Mouse (Mus musculus) MEL (cell line): ENCODE data around the gene Fam193b. TPM values are rescaled to one million over a fixed set of nuclear protein-coding genes. Genes with fewer than 3 reads are reported as not detected.
A peak's percentile ranks its signal among the peaks of the same experiment; 100 is the strongest.

Source experiments
- DNase-seq: peaks from one replicate; pipeline ENCODE4 v3.0.0; 2011; ENCODE audit warnings: low read depth, low spot score
- H3K27ac ChIP-seq: 2 replicates; pipeline ENCODE4 v1.5.1; 2012; ENCODE audit warnings: low read depth, mild to moderate bottlenecking, control low read depth, low read length, moderate library complexity; ENCODE audit not compliant: control insufficient read depth
- H3K27me3 ChIP-seq, 2 experiments: fragments of 150-350 bp in 1 of 2; sonication (generic) in 1 of 2; 2 replicates each; pipeline ENCODE4 v1.6.1; 2012; ENCODE audit warnings: low read length in 2 of 2, mild to moderate bottlenecking in 2 of 2, improper control_type of control experiment in 1 of 2, moderate library complexity in 1 of 2; ENCODE audit not compliant: insufficient read depth in 2 of 2, control insufficient read depth in 1 of 2
- H3K36me3 ChIP-seq, 2 experiments: 2 replicates each; pipeline ENCODE4 v1.6.1; 2012 to 2014; ENCODE audit warnings: low read length in 2 of 2, improper control_type of control experiment in 1 of 2, inconsistent platforms in 1 of 2, mild to moderate bottlenecking in 1 of 2; ENCODE audit not compliant: insufficient read depth in 2 of 2, control insufficient read depth in 1 of 2
- H3K4me1 ChIP-seq, 2 experiments: fragments of 150-350 bp in 1 of 2; sonication (generic) in 1 of 2; 2 replicates each; pipeline ENCODE4 v1.6.1; 2012; ENCODE audit warnings: low read length in 2 of 2, improper control_type of control experiment in 1 of 2, mild to moderate bottlenecking in 1 of 2; ENCODE audit not compliant: insufficient read depth in 2 of 2, control insufficient read depth in 1 of 2
- H3K4me3 ChIP-seq, 2 experiments: fragments of 150-350 bp in 1 of 2; sonication (generic) in 1 of 2; 2 replicates each; pipeline ENCODE4 v1.5.1; 2012; ENCODE audit warnings: low read depth in 2 of 2, low read length in 2 of 2, mild to moderate bottlenecking in 2 of 2, moderate library complexity in 2 of 2, control low read depth in 1 of 2, improper control_type of control experiment in 1 of 2; ENCODE audit not compliant: control insufficient read depth in 1 of 2, insufficient read depth in 1 of 2
- H3K79me2 ChIP-seq: 2 replicates; pipeline ENCODE4 v1.6.1; 2012; ENCODE audit warnings: mild to moderate bottlenecking, low read length, moderate library complexity; ENCODE audit not compliant: control insufficient read depth, poor library complexity, insufficient read depth
- H3K9ac ChIP-seq: 2 replicates; pipeline ENCODE4 v1.6.1; 2012; ENCODE audit warnings: low read depth, mild to moderate bottlenecking, control low read depth, low read length, moderate library complexity; ENCODE audit not compliant: control insufficient read depth, poor library complexity, severe bottlenecking
- H3K9me3 ChIP-seq: fragments of 150-350 bp; sonication (generic); replicated peaks from 2 replicates; pipeline ENCODE4 v1.6.1; 2012; ENCODE audit warnings: mild to moderate bottlenecking, low read length, improper control_type of control experiment, moderate library complexity; ENCODE audit not compliant: insufficient read depth
- CHD2 ChIP-seq: IDR thresholded peaks from 2 replicates; pipeline ENCODE4 v1.6.1; 2011; ENCODE audit warnings: low read length, improper control_type of control experiment
- CTCF ChIP-seq, 3 experiments: IDR thresholded peaks in 2 of 3; conservative IDR thresholded peaks in 1 of 3; 2 replicates each; pipeline ENCODE4 v1.5.1; 2011 to 2012; ENCODE audit warnings: low read length in 3 of 3, low read depth in 2 of 3, mild to moderate bottlenecking in 2 of 3, improper control_type of control experiment in 1 of 3, inconsistent platforms in 1 of 3, mixed read lengths in 1 of 3, moderate library complexity in 1 of 3; ENCODE audit not compliant: control insufficient read depth in 1 of 3, insufficient read depth in 1 of 3, poor library complexity in 1 of 3, severe bottlenecking in 1 of 3
- ELF1 ChIP-seq: IDR thresholded peaks from 2 replicates; pipeline ENCODE4 v1.6.1; 2014; ENCODE audit warnings: low read depth, mild to moderate bottlenecking, inconsistent platforms, low read length, improper control_type of control experiment, moderate library complexity
- EP300 ChIP-seq, 2 experiments: IDR thresholded peaks; 2 replicates each; pipeline ENCODE4 v1.6.1; 2011; ENCODE audit warnings: improper control_type of control experiment in 2 of 2, low read length in 2 of 2, low read depth in 1 of 2, mild to moderate bottlenecking in 1 of 2
- ETS1 ChIP-seq: IDR thresholded peaks from 2 replicates; pipeline ENCODE4 v1.6.1; 2012; ENCODE audit warnings: low read depth, mild to moderate bottlenecking, inconsistent platforms, low read length, improper control_type of control experiment, moderate library complexity
- GABPA ChIP-seq: IDR thresholded peaks from 2 replicates; pipeline ENCODE4 v1.6.1; 2012; ENCODE audit warnings: low read depth, mild to moderate bottlenecking, inconsistent platforms, low read length, improper control_type of control experiment, moderate library complexity
- GATA1 ChIP-seq: IDR thresholded peaks from 2 replicates; pipeline ENCODE4 v1.6.1; 2011; ENCODE audit warnings: low read depth, low read length, improper control_type of control experiment
- HCFC1 ChIP-seq: IDR thresholded peaks from 2 replicates; pipeline ENCODE4 v1.6.1; 2012; ENCODE audit warnings: low read depth, mild to moderate bottlenecking, inconsistent platforms, low read length, improper control_type of control experiment, moderate library complexity
- KAT2A ChIP-seq: conservative IDR thresholded peaks from 2 replicates; pipeline ENCODE4 v1.6.1; 2012; ENCODE audit warnings: low read depth, low read length, improper control_type of control experiment, inconsistent platforms
- MAFK ChIP-seq: IDR thresholded peaks from 2 replicates; pipeline ENCODE4 v1.6.1; 2011; ENCODE audit warnings: low read depth, mild to moderate bottlenecking, low read length, improper control_type of control experiment, borderline replicate concordance
- MAZ ChIP-seq: IDR thresholded peaks from 2 replicates; pipeline ENCODE4 v1.6.1; 2012; ENCODE audit warnings: low read depth, mild to moderate bottlenecking, inconsistent platforms, low read length, improper control_type of control experiment
- MEF2A ChIP-seq: IDR thresholded peaks from 2 replicates; pipeline ENCODE4 v1.6.1; 2014; ENCODE audit warnings: low read depth, mild to moderate bottlenecking, inconsistent platforms, low read length, improper control_type of control experiment; ENCODE audit not compliant: poor library complexity, insufficient replicate concordance, severe bottlenecking; ENCODE audit errors: extremely low read depth
- MXI1 ChIP-seq: IDR thresholded peaks from 2 replicates; pipeline ENCODE4 v1.6.1; 2011; ENCODE audit warnings: mild to moderate bottlenecking, low read depth, low read length, improper control_type of control experiment
- MYB ChIP-seq: IDR thresholded peaks from 2 replicates; pipeline ENCODE4 v1.6.1; 2011; ENCODE audit warnings: mild to moderate bottlenecking, low read depth, low read length, improper control_type of control experiment
- MYC ChIP-seq: IDR thresholded peaks from 2 replicates; pipeline ENCODE4 v1.6.1; 2011; ENCODE audit warnings: low read depth, mild to moderate bottlenecking, low read length, improper control_type of control experiment, moderate library complexity
- NRF1 ChIP-seq: IDR thresholded peaks from 2 replicates; pipeline ENCODE4 v1.6.1; 2014; ENCODE audit warnings: low read depth, mild to moderate bottlenecking, inconsistent platforms, low read length, improper control_type of control experiment, moderate library complexity; ENCODE audit not compliant: poor library complexity, insufficient read depth, severe bottlenecking
- POLR2A ChIP-seq, 2 experiments: IDR thresholded peaks; 2 replicates each; pipeline ENCODE4 v1.6.1; 2011 to 2012; ENCODE audit warnings: low read length in 2 of 2, mild to moderate bottlenecking in 2 of 2, control low read depth in 1 of 2, improper control_type of control experiment in 1 of 2, low read depth in 1 of 2, moderate library complexity in 1 of 2; ENCODE audit not compliant: control insufficient read depth in 1 of 2, insufficient read depth in 1 of 2, poor library complexity in 1 of 2
- SIN3A ChIP-seq: IDR thresholded peaks from 2 replicates; pipeline ENCODE4 v1.6.1; 2012; ENCODE audit warnings: low read length, improper control_type of control experiment, inconsistent platforms
- SMC3 ChIP-seq: IDR thresholded peaks from 2 replicates; pipeline ENCODE4 v1.6.1; 2011; ENCODE audit warnings: low read depth, low read length, improper control_type of control experiment
- TAL1 ChIP-seq: IDR thresholded peaks from 2 replicates; pipeline ENCODE4 v1.6.1; 2012; ENCODE audit warnings: mild to moderate bottlenecking, inconsistent platforms, low read length, moderate library complexity, mixed read lengths
- TBP ChIP-seq: IDR thresholded peaks from 2 replicates; pipeline ENCODE4 v1.8.0; 2011; ENCODE audit warnings: low read depth, low read length, improper control_type of control experiment
- TCF12 ChIP-seq: IDR thresholded peaks from 2 replicates; pipeline ENCODE4 v1.6.1; 2014; ENCODE audit warnings: low read depth, mild to moderate bottlenecking, inconsistent platforms, low read length, improper control_type of control experiment, moderate library complexity
- ZNF384 ChIP-seq: IDR thresholded peaks from 2 replicates; pipeline ENCODE4 v1.6.1; 2012; ENCODE audit warnings: low read depth, mild to moderate bottlenecking, inconsistent platforms, low read length, improper control_type of control experiment
- polyA plus RNA-seq, 2 experiments: library from polyadenylated mRNA; stranded (reverse) in 1 of 2; unstranded in 1 of 2; fragments of >175 nt in 1 of 2; fragments of >200 nt in 1 of 2; gene quantifications; 2 replicates each; pipeline versions ENCODE4 v1.2.1 to v1.2.4; 2012; ENCODE audit warnings: low replicate concordance in 2 of 2, low read depth in 1 of 2; ENCODE audit not compliant: insufficient read length in 2 of 2, insufficient read depth in 1 of 2, missing spikeins in 1 of 2
- total RNA-seq: library from RNA; depleted of rRNA; stranded (reverse); fragments of 300-350 nt; gene quantifications from 2 replicates; pipeline ENCODE4 v1.2.3, GENCODE M21; 2012

The Fam193b gene
- total and polyA plus RNA-seq, 3 experiments: 11.9 to 38.7 TPM; not detected in 1

DNA sequence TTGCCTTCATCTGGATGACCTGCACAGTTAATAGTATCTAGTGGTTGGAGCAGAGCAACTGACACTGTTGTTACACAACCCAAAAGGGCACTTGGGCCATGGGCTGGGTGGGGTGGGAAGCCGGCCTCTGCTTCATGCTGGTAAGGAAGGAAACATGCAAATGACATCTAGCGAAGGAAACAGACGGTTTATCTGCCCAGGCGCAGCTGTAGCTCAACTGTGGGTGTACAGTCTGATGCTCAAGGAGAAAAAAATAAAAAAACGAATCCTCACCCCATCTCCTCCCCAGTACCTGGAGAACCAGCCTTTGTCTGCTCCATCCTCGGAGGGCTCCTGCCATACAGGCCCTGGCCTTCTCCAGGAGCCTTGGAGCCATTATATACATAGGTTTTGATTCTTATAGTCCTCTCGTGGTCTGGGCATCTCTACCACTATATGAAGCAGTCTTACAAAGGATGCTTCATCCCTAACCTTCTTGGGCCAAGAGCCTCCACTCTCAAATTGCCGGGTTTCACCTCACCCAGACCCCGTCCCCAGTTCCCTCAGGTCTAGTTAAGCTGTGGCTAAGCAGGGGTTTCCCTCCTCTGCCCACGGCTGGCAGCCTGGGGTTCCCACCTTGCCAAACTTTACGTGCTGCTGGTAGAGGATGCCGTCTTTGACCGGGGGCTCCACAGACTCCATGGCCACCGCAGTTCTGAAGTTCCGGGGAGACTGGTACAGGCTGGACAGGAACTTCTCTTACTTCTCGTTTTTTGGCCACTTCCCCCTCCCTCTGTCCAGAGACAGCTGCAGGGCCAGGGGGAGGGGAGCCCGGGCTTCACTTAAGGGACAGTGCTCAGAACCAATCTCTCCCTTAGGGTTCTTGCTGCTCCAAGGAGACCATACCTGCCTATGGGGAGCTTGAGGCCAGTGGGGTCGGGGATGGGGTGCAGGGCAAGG lies 42.8 kb downstream of the Fam193b start:
- Histone ChIP-seq H3K79me2 (no peaks in the 10 kb centered on the region), H3K36me3 (peaks cover 2 to 18% of the 10 kb centered on the region in 2 experiments; a peak in 3 of 4 replicates), H3K9ac (peak overlapping the region; percentile 56), H3K4me1 (peaks cover 0 to 31% of the 10 kb centered on the region in 2 experiments; a peak in 3 of 4 replicates), H3K27me3 (no peaks in the 10 kb centered on the region), H3K9me3 (no peaks in the 10 kb centered on the region), H3K27ac (peak overlapping the region; percentile 75), H3K4me3 (peak overlapping the region in 1 of 2 experiments; percentile 11; a peak in 1 of 4 replicates)
- DNase-seq: peak; percentile 80
- TF ChIP-seq CHD2 (no peak), SMC3 (0 out of 2 replicates have a peak, but pooled peaks have one; percentile 2), CTCF (IDR thresholded peaks at IDR 0.05 in 2 of 3, conservative IDR thresholded peaks at IDR 0.05 in 1 of 3; ENCODE audit: control insufficient read depth in 1 of 3, insufficient read depth in 1 of 3, low read depth in 2 of 3, low read length in 3 of 3, poor library complexity in 1 of 3, severe bottlenecking in 1 of 3) (no peak), ZNF384 (peak; percentile 89), ELF1 (no peak), MYC (no peak), EP300 (IDR thresholded peaks at IDR 0.05; ENCODE audit: low read depth in 1 of 2, low read length in 2 of 2) (peak; percentile 71 to 84), KAT2A (no peak), GABPA (no peak), MAFK (no peak), HCFC1 (no peak), SIN3A (peak; percentile 40), MEF2A (no peak), TAL1 (peak; percentile 81), NRF1 (peak; percentile 31; the same call in 1 of the 2 replicates), MYB (peak; percentile 61), ETS1 (peak; percentile 72; the same call in 1 of the 2 replicates), GATA1 (peak; percentile 82), MXI1 (no peak), POLR2A (IDR thresholded peaks at IDR 0.05; ENCODE audit: control insufficient read depth in 1 of 2, insufficient read depth in 1 of 2, low read depth in 1 of 2, low read length in 2 of 2, poor library complexity in 1 of 2) (no peak; a peak in 1 of 4 replicates), TBP (peak; percentile 78), MAZ (0 out of 2 replicates have a peak, but pooled peaks have one; percentile 56), TCF12 (peak; percentile 56; the same call in 1 of the 2 replicates)
